Mouse (Mus musculus): ENCODE results near the gene Ppp3ca.

The Ppp3ca gene

DNA sequence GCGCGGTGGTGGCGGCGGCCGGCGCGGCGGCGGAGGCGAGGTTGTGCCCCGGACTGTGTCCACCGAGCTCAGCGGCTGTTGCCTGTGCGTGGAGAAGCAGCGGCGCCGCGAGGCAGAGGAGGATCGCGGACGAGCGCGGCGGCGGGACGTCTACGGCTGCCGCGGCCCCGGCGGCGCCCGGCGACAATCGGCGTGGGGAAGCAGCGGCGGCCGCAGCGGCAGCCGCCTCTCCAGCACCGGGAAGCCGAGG is at the start of gene Ppp3ca:
Gene Ppp3ca, plus strand, starts transcription at position 15 of the 250 bp plus-strand sequence.
- no peak for DNase-seq

DNA sequence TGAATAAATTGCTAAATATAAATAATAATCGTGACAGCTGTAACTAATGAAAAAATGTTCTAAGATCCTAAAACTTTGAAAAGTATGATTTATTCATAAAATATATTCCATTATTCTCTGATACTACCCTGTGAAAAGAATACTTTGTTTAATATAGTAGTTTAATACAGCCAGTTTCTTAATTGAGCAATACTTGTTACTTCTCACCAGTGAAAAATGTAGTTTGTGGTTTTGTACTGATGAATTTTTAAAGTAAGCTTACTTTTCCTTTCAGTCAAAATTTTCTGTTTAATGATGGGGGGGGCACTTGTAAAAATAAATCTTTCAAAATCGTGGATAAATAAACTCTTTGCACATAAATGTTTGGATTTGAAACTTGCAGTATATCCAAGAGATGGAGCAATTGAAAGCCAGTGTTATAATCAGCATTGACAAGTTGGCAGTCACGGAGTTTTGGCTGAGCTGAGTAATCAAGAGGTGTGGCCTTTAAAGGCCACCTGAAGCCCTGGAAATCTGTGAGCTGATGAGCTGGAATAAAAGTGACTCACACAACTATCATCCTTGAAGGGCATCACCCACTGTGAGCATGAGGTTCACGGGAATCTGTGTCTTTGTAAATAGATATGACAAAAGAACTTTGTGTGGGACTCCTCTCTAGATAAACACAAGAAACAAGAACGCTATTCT is 29.2 kb upstream of the Ppp3ca start:
- DNase-seq = no peak

DNA sequence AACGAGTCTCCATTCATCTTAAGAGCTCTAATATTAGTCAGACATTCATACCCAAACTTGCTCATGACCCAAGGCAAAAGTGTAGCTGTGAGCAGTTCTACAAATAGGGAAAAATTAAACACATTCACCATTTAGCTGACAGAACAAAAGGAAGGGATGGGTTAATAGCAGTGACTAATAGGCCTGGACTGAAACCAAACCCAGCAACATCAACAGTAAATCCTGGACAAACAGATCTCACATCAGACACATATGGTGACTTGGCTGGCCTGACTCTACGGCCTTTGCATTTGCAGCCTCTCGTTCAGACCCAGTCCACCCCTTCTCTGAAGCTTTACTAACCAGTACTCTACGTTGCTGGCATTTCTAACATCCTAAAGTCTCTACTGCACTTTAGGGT is 19.0 kb upstream of the Ppp3ca start:
- no peak for DNase-seq

GRCm38 (mm10) chr3:136651496-136651895 is 18.4 kb upstream of the Ppp3ca start:
- no peak for DNase-seq

DNA sequence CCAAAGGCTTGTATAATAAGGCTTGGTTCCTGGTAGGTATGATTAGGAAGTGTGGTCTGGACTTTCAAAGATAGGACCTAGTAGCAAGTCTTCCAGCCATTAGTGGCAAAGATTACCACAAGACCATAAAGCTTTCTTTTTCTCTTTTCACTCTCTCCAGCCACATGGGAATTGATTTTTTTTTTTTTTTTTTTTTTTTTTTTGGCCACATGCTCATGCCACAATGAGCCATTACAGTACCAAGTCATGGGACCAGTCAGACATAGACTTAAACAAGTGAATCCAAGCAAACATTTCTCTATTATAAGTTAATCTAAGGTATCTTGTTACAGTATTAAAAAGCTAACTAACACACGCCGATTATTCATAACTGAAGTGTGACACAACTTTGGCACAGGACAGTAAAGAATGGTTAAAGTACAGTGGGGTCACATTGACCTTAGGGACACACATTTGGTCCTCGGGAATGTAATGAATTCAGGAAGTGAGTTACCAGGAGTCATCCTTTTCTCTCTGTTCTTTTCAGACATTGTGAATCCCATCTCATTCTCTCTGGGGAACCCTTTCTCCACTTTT is 13.4 kb upstream of the Ppp3ca start:
- DNase-seq = no peak

- no peak for DNase-seq
Observed at GRCm38 (mm10) chr3:136658681-136659080, 11.2 kb upstream of the Ppp3ca start.

- DNase-seq = no peak
Observed at GRCm38 (mm10) chr3:136665119-136665518, 4.8 kb upstream of the Ppp3ca start.

DNA sequence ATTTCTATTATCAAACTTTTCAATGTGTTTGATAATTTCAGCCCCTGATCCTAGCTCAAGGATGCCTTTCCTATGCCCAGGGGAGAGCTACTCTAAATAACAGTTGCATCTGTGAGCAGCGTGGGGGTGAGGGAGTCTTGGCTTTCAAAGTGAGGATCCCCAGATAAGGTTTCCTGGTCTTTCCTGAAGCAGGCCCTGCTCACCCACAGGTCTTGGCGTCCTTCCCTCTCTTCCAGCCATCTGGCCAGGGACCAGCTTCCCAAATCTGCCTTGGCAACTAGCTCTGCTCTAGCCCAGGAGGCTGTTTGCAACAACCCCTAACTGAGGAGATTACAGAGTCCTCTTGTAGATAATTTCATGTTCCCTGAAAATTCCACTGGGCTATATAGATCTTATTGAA is 1.9 kb upstream of the Ppp3ca start:
- DNase-seq = peak; percentile 60

- peak; percentile 99 for DNase-seq
Observed at GRCm38 (mm10) chr3:136669231-136670109, 454 bp upstream of the Ppp3ca start.

DNA sequence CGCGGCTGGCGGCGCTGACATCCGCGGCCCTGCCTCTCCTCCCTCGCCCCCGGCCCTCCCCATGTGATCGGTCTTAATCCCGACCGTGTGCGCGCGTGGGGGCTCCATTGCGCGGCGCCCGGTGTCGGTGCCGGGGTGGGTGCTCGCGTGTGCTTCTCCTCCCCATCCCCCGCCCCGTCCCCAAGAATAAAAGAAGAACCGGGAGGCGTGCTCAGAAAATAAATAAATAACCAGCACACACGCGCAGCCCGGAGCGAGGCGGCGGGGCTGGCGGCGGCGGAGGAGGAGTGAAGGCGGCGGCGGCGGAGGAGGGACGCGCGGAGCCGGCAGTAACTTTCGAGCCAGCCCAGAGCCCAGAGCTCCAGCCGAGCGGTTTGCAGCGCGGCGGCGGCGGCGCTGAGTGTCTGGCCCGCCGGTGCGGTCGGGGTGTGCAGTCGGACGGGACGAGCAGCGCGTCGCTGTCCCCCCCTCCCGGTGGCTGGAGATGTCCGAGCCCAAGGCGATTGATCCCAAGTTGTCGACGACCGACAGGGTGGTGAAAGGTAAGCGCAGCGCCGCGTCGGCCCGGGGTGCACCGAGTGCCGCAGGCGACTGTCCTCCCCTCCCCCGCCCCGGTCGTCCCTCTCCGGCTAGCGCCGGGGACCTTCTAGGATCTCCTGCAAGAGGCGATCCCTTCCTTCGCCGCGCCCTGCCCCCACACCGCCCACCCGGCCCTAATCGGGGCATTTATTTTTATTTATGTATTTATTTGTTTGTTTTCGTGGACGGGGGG is 622 bp downstream of the Ppp3ca start:
- DNase-seq = peak; percentile 72

DNA sequence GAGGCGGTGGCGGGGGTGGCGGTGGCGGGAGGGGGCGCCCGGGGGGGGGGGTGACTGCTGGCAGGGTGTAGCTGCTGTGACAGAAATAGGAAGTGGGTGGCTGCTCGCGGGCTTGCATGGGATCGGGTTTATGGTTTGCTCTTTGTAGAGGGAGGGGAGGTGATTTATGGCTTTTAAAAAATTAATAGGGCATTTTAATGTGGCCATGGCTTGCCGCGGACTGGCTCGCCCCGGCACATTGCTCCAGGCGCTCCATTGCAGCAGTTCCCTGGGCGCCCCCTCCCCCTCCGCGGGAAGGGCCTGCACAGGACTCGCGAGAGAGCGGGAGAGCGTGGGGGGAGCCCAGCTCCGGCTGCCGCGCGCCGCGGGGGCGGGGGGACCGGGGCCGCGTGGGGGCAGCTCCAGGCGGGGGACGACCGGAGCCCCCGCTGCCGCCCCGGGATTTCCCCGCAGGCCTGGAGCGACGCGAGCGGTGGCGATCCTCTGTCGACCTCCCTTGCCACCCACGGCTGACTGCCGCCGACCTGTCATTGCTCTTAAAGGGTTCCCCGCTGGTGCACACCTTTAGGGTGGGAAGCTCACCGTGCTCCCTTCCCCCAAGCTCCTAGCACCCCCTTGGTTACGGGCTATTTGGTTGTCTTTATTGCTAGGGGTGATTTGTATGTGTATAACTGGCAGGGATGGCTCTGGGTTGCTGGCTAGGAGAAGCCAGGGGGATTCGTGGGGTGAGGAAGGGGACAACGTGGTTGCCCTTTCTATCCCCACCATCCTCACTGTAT is 1.4 kb downstream of the Ppp3ca start:
- peak; percentile 78 for DNase-seq

GRCm38 (mm10) chr3:136671940-136672278 is 2.0 kb downstream of the Ppp3ca start:
- DNase-seq = no peak

DNA sequence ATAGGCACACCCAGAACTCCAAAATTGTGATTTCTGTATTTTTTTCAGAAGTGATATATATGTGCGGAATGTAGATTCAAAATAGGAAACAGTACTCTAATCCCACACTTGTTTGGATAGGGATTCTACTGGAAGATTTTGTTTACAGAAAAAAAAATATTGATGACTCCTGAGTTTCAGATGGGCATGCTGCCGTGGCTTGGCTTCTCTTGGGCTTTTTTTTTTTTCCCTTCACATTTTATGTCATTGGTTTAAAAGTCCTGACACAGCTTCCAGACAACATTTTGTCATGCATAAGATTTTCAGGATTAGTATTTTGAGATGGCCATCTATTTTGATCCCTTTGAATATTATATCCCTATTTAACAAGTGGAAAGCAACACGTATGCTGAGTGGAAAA is 2.9 kb downstream of the Ppp3ca start:
- DNase-seq = no peak

GRCm38 (mm10) chr3:136673363-136673762 is 3.4 kb downstream of the Ppp3ca start:
- no peak for DNase-seq

DNA sequence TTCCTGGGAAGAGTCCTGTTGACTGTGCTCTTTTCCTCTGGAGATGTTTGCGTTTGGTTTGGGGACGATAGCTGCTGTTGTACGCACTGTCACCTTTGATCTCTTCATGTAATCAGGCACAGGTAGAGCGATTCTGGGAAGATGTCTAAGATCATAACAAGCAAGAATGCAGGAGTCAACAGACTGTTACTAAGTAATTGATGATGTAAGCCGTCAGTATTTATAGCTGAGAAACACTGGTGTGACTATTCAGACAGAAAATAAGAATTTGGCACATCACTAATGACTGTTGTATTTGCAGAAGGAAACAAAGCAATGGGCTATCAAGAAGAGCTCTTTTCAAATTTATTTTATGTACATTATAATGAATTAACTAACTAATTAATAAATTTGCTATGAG is 4.6 kb downstream of the Ppp3ca start:
- DNase-seq = no peak

- DNase-seq = no peak
Observed at GRCm38 (mm10) chr3:136676991-136677390, 7.1 kb downstream of the Ppp3ca start.

GRCm38 (mm10) chr3:136678386-136678785 is 8.5 kb downstream of the Ppp3ca start:
- DNase-seq = no peak

DNA sequence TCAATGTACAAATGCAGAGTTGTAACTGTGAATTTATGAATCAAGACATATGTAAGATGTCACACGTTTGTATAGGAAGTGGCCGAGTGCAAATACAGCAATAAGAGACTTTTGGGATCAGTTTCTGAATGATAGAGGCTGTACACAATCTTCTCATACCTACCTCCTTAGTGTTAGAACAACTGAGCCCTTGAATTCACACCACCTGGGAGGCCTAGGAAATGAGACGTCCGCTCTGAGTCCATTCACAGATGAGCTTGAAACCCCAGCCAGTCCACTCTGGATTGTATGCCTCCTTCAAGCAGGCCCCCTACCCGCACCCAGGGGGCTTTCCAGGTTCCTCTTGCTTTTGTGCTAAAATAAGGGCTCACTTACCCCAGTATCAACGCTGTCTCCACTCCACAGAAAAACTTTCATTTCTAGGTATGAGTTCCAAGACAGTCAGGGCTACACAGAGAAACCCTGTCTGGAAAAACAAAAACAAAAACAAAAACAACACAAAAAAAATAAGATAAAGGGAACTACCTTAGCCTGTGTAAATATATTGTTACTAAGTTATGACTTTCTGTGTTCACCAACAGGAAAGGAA is 10.1 kb downstream of the Ppp3ca start:
- no peak for DNase-seq

GRCm38 (mm10) chr3:136682242-136682641 is 12.3 kb downstream of the Ppp3ca start:
- DNase-seq = no peak

DNA sequence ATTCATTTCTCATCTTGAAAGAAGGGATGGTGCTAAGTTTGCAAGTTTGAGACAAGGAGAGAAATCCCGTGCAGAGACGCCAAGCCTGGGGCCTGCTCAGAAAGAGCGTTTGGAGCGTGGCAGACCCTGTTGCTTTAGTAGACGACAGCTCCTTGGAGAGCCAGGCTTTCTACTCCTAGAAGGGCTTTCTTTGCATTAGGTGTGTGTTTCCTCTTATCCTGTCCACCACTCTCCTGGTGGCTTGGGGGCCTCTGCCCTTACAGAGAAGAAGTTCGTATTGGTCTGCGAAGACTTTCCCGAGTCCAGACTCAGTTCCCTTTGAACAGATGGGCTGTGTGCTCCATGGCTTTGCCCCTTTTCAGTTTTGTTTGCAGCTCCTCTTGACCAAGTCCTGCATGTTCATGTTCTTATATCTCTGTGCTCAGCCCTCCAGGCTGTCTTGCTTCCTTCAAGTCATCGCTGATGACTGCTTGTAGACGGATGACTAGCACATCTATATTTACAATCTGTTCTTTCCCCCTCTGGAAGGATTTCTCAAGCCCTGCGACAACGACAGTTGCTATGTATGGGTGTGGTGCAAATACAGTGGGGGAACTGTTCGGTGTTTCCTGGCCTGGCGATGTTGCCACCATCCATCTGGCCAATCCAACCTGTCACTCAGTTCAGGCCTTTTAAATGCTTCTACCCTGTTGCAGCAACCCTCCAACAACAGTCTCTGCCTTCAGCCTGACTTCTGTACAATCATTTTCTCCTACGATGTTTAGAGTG is 14.5 kb downstream of the Ppp3ca start:
- peak; percentile 22 for DNase-seq

DNA sequence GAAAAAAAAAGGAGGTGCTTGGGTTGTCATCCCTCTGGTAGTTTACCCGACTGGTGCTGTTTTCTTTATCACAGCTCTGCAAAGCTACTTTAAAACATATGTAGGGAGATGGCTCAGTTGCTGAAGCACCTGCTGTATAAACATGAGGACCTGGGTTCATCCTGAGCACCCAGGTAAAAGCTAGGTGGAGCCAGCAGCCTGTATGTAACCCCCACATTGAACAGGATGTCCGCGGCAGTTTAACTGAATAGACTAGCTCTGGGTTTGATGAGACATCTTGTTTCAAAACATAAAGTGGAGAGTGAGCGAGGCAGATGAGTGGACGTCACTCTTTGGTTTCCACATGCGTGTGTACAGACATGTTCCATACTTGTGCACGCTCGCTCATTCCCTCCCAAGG is 16.5 kb downstream of the Ppp3ca start:
- peak; percentile 1 for DNase-seq

Measured in layer of hippocampus, adult 9-11 months (tissue).